Mouse (Mus musculus) liver (tissue): Measurements from ENCODE around the gene Miox.

Experiments
- DNase-seq: peaks from one replicate; pipeline ENCODE4 v3.0.0-alpha.2; 2020; ENCODE audit warnings: mixed read lengths

Miox gene

GRCm38 (mm10) chr15:89334271-89334670 is at the start of gene Miox:
Gene Miox, plus strand, starts transcription at chr15:89334398.
- DNase-seq: no peak

GRCm38 (mm10) chr15:89285004-89285403 is 49.2 kb upstream of the Miox start:
- peak; percentile 38 for DNase-seq

GRCm38 (mm10) chr15:89285478-89285877 is 48.7 kb upstream of the Miox start:
- peak; percentile 60 for DNase-seq

- DNase-seq: no peak
These were observed 48.1 kb upstream of the Miox start for GRCm38 (mm10) chr15:89286114-89286513.

- DNase-seq: no peak
These were observed 47.6 kb upstream of the Miox start for GRCm38 (mm10) chr15:89286582-89286981.

- DNase-seq: no peak
These were observed 45.9 kb upstream of the Miox start for GRCm38 (mm10) chr15:89288227-89288767.

GRCm38 (mm10) chr15:89289455-89289854 is 44.7 kb upstream of the Miox start:
- no peak for DNase-seq

GRCm38 (mm10) chr15:89291521-89291920 is 42.7 kb upstream of the Miox start:
- DNase-seq: peak; percentile 65

GRCm38 (mm10) chr15:89292795-89293194 is 41.4 kb upstream of the Miox start:
- DNase-seq: no peak

GRCm38 (mm10) chr15:89293778-89294177 is 40.4 kb upstream of the Miox start:
- DNase-seq: no peak

- peak; percentile 39 for DNase-seq
These were observed 38.5 kb upstream of the Miox start for GRCm38 (mm10) chr15:89295580-89296165.

GRCm38 (mm10) chr15:89296465-89296864 is 37.7 kb upstream of the Miox start:
- no peak for DNase-seq

GRCm38 (mm10) chr15:89297695-89298094 is 36.5 kb upstream of the Miox start:
- no peak for DNase-seq

GRCm38 (mm10) chr15:89300180-89300579 is 34.0 kb upstream of the Miox start:
- no peak for DNase-seq

GRCm38 (mm10) chr15:89300600-89300999 is 33.6 kb upstream of the Miox start:
- no peak for DNase-seq

- no peak for DNase-seq
These were observed 28.2 kb upstream of the Miox start for GRCm38 (mm10) chr15:89305966-89306365.

GRCm38 (mm10) chr15:89307461-89307860 is 26.7 kb upstream of the Miox start:
- DNase-seq: no peak

GRCm38 (mm10) chr15:89308406-89309139 is 25.6 kb upstream of the Miox start:
- no peak for DNase-seq

GRCm38 (mm10) chr15:89309962-89310498 is 24.2 kb upstream of the Miox start:
- DNase-seq: no peak

- no peak for DNase-seq
These were observed 20.8 kb upstream of the Miox start for GRCm38 (mm10) chr15:89313359-89313758.

- DNase-seq: no peak
These were observed 20.1 kb upstream of the Miox start for GRCm38 (mm10) chr15:89314107-89314506.

GRCm38 (mm10) chr15:89314511-89315189 is 19.5 kb upstream of the Miox start:
- DNase-seq: peak; percentile 24

- peak; percentile 99 for DNase-seq
These were observed 18.9 kb upstream of the Miox start, which contains the start of gene Sbf1 for GRCm38 (mm10) chr15:89315190-89315731. Gene Sbf1, minus strand, starts transcription at chr15:89315311.
